Mouse (Mus musculus) kidney, adult 10 weeks (tissue): ENCODE results near the gene Msrb2. TPM values are rescaled to one million over a fixed set of nuclear protein-coding genes. Genes with fewer than 3 reads are reported as not detected.

Experiments
- polyA plus RNA-seq: library from polyadenylated mRNA; stranded (reverse); fragments of 350-450 nt; fragmentation: Illumina TruSeq; extraction: RNeasy Lipid Tissue Mini Kit (QIAGEN cat#74804); gene quantifications from one replicate; pipeline ENCODE4 v1.2.3, GENCODE M21; 2014; ENCODE audit warnings: low read depth, low replicate concordance

The Msrb2 gene
- polyA plus RNA-seq, result 42.0 TPM

DNA sequence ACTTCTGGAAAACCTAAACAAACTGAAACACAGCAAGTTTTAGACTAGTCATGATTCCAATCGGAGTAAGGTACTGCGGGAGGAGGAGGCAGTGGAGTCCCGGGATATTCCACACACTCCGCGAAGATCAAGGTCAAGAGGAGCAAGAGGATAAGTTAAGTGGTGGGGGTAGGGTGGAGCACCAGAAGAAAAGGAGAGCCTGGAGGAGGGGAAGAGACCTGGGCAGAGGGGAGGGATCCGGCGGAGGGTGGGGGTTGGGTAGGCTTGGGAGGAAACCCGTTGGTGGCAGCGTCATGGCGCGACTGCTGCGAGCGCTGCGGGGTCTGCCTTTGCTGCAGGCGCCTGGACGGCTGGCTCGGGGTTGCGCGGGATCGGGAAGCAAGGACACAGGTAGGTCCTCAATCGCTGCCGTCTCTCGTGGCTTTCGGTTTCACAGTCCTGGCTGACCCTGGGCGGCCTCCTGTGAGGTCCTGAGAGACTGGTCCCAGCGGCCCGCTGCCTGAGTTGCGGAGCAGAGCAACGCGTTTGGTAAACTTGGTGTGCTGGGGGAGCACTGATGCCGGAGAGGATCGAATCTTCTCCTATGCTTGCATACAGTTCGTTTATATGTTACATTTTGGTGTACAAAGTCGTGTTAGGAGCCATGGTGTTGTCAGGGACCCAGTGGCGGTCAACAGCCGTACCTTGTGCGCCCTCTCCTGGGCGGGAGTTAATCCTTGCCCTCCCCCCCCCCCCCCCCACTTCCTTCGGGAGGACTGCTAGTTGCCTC, at the start of gene Msrb2:
TSS of gene Msrb2 (plus strand) at position 51 of the 769 bp plus-strand sequence.

Other genes starting within 250 kb of the Msrb2 start
- 0.16 TPM for gene Armc3, start 172.1 kb upstream of the Msrb2 start, polyA plus RNA-seq
- gene Ptf1a, start 74.2 kb downstream of the Msrb2 start, polyA plus RNA-seq, result not detected
- gene 4921504E06Rik, start 182.5 kb downstream of the Msrb2 start, polyA plus RNA-seq, result 0.28 TPM